Mouse (Mus musculus) macrophage (primary cell): ENCODE data around the gene Cd82. TPM values are rescaled to one million over a fixed set of nuclear protein-coding genes. Genes with fewer than 3 reads are reported as not detected.

Experiments used
- H3K27ac ChIP-seq: fragments of 350-480 bp; formaldehyde crosslinking; 2 replicates; pipeline ENCODE4 v1.9.0; 2021
- H3K36me3 ChIP-seq: fragments of 350-480 bp; formaldehyde crosslinking; 2 replicates; pipeline ENCODE4 v1.9.0; 2021; ENCODE audit errors: inconsistent target
- H3K4me3 ChIP-seq: fragments of 350-480 bp; formaldehyde crosslinking; 2 replicates; pipeline ENCODE4 v1.9.0; 2021; ENCODE audit errors: inconsistent target
- H3K79me2 ChIP-seq: fragments of 350-480 bp; formaldehyde crosslinking; 2 replicates; pipeline ENCODE4 v1.9.0; 2021; ENCODE audit errors: inconsistent target
- WGBS: methylation state at CpG from one replicate; pipeline ENCODE4 v1.1.7; 2026; ENCODE audit warnings: inconsistent platforms; ENCODE audit not compliant: missing documents; 5-methylcytosine and 5-hydroxymethylcytosine counted together
- polyA plus RNA-seq: library from polyadenylated mRNA; stranded (reverse); fragments of 250-400 nt; gene quantifications from 3 replicates; pipeline ENCODE4 v1.2.4, GENCODE M21; 2018; ENCODE audit warnings: inconsistent platforms

Cd82 gene
- polyA plus RNA-seq, 1 experiment from 2014 or later: 48.2 TPM

DNA sequence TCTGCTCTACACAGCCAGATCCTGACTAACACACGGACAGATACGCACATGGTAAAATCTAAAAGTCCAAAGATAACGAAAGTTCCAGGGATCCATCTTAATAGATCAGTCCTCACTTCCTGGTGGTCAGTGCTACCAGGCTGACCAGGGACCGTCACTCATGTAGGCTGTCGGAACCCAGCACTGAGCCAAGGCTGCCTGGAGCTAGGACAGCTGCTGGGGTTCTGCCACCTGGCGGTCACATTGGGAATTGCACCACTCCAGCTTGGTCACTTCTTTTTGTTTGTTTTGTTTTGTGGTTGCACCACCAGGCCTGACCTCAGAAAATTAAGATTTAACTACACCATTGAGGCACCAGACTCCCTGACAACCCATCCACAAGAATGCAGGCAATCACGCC is 14.6 kb upstream of the Cd82 start:
- H3K27ac ChIP-seq: no peak overlapping the region
- no peaks in the 10 kb centered on the region for H3K79me2 ChIP-seq
- 56% methylated on average over 7 of the region's 7 CpGs for WGBS
- H3K36me3 ChIP-seq: no peaks in the 10 kb centered on the region
- H3K4me3 ChIP-seq: no peak overlapping the region

DNA sequence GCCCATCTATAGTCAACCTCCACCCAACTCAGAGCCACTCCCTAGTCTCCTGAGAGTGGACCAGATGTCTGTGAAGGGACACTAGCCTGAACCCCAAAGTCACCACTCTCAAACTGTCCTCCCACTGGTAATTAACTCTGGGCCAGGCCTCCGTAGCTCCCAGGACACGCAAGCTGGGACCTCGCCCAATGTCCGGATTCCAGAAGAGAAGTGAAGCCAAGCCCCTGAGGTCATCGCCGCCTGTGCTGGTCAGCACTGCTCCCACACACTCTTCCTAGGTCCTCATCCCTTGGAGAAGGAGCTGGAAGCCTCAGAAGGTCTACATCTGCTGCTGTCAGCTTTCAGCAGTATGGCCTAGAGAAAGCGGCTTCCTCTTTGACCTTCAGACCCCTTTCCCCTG is 13.5 kb upstream of the Cd82 start:
- 90% methylated on average over 7 of the region's 7 CpGs for WGBS
- no peak overlapping the region for H3K27ac ChIP-seq
- H3K4me3 ChIP-seq: no peak overlapping the region
- no peaks in the 10 kb centered on the region for H3K36me3 ChIP-seq
- H3K79me2 ChIP-seq: no peaks in the 10 kb centered on the region

DNA sequence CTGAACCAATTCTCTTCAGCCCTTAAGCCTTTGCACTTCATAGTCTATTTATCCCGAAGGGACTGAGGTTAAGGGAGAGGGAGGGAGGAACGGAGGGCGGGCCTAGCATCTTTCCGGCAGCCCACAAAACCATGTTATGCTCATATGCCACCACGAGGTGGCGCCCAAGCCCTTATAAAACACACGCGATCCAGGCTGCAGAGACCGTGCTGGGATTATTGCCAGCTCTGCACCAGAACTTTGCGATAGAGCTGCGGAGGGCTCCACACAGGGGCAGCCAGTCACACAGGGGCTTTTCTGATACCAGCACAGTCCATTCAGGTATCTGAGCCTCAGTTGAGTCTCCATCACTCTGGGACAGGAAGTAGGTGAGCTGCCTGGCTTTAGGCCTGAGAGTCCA is 12.1 kb upstream of the Cd82 start:
- WGBS: 2% methylated on average over 11 of the region's 11 CpGs

DNA sequence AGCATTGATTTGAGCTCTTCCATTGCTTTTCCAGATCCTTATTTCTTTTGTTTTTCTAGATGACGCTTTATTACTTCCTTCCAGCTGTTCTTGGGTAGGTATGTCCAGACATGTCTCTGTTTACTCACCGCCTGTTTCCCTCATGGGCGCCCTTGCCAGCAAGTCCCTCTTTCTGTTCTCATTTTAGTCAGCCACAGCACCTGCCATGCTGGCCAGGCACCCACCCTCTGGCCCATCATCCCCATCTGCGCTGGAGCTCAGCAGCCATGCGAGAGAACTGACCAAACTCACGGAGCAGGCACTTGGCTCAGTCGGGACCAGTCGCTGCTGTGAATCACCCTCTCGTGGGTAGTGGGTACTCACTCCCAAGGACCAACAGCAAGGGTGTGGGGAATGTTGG is 11.0 kb upstream of the Cd82 start:
- Histone ChIP-seq H3K27ac (no peak overlapping the region), H3K79me2 (no peaks in the 10 kb centered on the region), H3K36me3 (no peaks in the 10 kb centered on the region), H3K4me3 (no peak overlapping the region)
- 84% methylated on average over 9 of the region's 9 CpGs for WGBS

More for the DNA sequence above, 12.1 kb upstream of the Cd82 start:
- Histone ChIP-seq H3K79me2 (no peaks in the 10 kb centered on the region), H3K27ac (no peak overlapping the region), H3K4me3 (no peak overlapping the region), H3K36me3 (no peaks in the 10 kb centered on the region)

DNA sequence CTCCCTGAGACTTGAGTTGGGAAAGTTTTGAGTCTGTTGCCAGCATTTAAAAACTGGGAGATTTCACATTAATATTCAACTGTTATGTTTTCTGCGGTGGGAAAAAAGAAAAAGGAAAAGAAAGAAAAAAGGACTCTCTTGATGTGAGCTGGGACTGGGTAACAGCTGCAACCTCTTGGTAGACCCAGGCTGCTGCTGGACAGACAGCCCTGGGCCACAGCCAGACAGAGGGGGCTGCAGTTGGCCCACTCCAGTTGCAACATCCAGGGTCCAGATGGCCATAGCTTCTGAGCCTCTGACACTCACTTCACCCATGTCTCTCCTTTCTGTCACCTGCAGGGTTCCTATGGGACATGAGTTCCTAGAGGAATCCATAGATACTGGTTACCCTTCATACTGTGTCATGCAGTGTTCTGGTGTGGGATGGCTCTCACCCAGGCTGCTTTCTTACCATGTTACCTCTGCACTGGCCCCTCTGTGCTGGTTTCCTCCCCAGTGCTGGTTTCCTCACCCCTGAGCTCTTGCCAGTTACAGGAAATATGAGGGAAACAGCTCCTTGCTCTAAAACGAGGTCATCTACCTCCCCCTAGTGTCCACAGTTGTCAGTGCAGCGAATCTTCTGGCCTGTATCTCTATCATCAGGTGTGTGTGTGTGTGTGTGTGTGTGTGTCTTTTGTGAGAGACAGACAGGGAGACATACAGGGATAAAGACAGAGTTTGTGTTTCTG is 8.1 kb upstream of the Cd82 start:
- Histone ChIP-seq H3K4me3 (no peak overlapping the region), H3K27ac (no peak overlapping the region), H3K79me2 (no peaks in the 10 kb centered on the region), H3K36me3 (no peaks in the 10 kb centered on the region)
- WGBS: 20% methylated on average over 3 of the region's 3 CpGs

DNA sequence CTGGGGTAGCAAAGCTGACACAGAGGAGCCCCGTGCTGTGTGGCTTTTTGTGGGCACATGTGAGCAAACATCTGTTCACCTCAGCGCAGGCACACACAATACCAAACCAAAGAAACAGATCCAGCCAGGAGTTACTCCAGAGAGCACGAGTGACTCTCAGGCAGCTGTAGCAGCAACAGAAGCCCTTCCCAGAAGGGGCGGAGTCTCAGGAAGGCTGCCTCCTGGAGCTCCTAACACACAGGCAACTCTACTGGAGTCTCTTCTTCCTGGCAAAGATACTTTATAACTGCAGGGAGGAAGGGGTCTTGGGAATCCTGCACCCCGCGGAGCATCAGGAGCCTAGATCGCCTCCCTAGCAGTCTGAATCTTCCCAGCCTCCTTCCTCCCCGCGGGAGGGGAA is 7.2 kb upstream of the Cd82 start:
- Histone ChIP-seq H3K36me3 (no peaks in the 10 kb centered on the region), H3K79me2 (no peaks in the 10 kb centered on the region), H3K4me3 (peak overlapping the region; percentile 12; the same call in 1 of the 2 replicates), H3K27ac (no peak overlapping the region)
- WGBS: 9% methylated on average over 9 of the region's 9 CpGs

DNA sequence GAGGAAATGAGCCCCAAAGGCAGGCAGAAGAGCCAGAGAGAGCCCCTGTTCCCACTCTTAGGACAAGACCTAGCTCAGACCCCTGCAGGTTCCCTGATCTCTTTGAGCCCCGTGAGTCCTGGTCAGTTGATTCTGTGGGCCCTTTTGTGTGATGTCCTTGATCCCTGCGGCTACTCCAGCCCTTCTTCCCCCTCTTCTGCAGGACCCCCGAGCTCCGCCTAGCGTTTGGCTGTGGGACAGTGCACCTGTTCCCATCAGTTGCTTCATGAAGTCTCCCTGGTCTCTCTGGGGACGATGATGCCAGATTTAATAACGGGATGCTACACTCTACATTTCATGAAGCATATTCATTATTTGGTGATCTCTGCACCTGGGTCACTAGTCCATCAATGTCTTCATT is 6.2 kb upstream of the Cd82 start:
- H3K27ac ChIP-seq: no peak overlapping the region
- no peaks in the 10 kb centered on the region for H3K79me2 ChIP-seq
- 32% methylated on average over 7 of the region's 7 CpGs for WGBS
- no peak overlapping the region for H3K4me3 ChIP-seq
- H3K36me3 ChIP-seq: no peaks in the 10 kb centered on the region

DNA sequence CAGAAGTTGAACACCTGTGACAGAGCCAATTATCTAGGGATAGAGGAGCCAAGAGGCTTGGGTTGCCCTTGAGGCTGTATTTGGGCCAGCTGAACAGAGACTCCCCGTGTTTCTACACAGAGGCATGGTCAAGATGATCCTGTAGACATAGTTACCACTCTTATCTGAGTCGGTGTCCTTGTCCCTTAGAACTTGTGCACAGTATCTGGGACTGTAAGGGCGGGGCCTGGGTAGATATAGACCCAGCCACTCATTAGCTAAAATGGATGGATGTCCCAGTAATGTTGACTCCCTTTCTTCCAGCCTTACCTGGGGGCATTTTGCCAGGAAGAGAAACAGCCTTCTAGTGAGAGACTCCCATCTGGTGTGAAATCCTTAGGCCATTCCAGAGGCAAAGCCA is 3.4 kb upstream of the Cd82 start:
- no peak overlapping the region for H3K27ac ChIP-seq

DNA sequence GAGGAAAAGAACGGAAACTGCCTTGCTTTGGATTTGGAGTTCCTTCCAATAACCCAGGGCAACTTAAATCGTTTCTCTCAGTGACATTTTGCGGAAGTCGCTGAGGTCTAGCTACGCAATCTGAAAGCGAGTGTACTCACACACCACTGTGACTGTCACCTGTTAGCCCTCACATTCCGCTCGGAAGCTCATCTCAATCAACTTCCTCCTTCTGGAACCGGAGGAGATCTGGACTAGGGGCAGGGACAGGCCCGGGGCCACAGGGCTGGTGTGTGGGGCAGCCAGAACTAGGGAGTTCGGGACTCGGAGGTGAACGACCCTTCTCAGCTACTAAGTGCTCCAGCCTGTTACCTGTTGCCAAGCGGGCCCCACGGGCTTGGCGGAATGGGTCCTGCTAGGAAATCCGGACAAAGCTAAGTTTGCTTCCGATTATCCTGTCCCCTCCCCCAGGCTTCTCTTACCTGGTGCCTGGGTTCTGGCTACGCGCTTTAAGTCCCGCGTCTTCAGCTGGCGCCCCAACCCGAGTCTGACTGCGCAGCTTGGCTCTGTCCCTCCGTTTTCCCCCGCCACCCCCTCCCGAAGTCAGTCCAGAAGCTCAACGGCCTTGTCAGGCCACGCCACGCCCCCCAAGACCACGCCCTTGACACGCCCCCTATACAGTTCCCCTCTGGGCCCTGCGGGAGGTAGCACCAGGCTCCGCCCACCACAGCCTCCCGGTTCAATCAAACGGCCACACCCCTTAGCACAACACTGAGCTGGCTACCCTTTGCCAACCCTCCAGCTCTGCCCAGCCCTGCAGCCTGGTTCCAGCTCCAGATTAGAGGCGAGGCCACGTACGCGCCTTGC is 848 bp downstream of the Cd82 start:
- Histone ChIP-seq H3K4me3 (peak overlapping the region; percentile 77), H3K79me2 (peaks cover 11% of the 10 kb centered on the region; the same call in 1 of the 2 replicates), H3K27ac (peak overlapping the region; percentile 77), H3K36me3 (no peaks in the 10 kb centered on the region)
- 2% methylated on average over 41 of the region's 41 CpGs for WGBS

More for the DNA sequence above, 3.4 kb upstream of the Cd82 start:
- WGBS: 97% methylated on average over 3 of the region's 3 CpGs
- Histone ChIP-seq H3K4me3 (no peak overlapping the region), H3K36me3 (no peaks in the 10 kb centered on the region), H3K79me2 (no peaks in the 10 kb centered on the region; the same call in 1 of the 2 replicates)

DNA sequence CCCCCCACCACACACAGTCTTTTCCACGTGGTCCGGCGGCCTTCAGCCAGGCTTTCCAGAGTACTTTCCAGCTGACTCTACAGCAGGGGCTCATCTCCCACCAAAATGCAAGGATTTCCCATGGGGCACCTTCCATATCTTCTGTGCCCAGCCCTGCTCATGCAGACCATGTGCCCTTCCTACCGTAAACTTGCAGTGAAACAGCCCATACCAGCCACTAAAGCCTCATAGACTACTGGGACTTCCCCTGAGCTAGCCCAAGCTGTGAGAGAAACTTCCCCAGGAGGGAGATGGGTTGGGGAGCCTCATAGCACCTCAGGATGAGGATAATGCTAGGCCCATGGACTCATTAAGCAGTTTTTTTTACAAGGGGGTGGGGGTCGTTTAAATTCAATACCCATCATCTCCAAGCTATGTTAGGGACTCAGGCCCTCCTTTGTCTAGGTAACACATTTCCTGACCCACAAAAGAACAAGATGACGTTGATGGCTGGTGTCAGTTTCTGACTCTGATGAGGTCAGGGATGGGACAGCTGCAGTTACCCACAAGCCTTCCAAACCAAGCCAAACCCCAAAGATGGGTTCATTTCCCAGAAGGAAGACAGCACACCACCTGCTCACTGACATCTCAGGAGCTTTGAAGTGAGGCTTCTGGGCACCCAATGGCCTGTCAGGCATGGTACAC is 2.0 kb downstream of the Cd82 start:
- Histone ChIP-seq H3K36me3 (no peaks in the 10 kb centered on the region), H3K79me2 (peaks cover 18% of the 10 kb centered on the region; the same call in 1 of the 2 replicates), H3K4me3 (no peak overlapping the region), H3K27ac (no peak overlapping the region)
- 77% methylated on average over 6 of the region's 6 CpGs for WGBS

DNA sequence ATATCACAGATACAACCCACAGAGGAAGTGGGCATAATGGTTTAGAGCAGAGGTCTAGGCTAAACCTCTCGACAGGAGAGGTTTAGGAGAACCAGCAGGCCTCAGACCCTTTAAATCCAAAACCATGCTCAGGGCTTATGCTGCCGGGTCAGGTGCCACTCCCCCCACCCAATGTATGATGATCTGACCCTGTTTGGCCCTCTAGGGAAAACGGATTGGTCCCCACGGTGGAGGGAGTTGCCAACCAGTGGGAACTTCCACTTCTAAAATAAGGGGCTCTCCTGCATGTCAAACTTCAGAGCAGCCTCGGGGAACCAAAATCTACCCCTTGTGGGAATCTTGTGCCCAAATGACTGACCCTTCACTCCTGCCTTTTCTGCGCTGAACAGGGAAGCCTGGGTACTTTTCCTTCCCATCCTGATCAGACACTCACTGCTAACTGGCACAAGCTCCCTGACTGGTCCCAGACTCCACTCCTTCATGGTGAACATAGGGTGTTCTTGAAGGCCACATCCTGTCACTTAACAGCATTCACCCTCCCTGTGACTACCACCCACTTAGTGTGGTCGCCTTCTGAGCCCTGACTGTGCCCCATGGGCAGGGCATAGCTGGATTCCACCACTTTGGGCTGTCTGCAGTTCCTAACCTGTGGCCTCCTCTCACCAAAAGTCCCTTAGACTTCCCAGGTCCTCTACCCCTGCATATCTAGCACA is 3.6 kb downstream of the Cd82 start:
- WGBS: 39% methylated on average over 6 of the region's 7 CpGs
- Histone ChIP-seq H3K4me3 (no peak overlapping the region), H3K36me3 (no peaks in the 10 kb centered on the region), H3K79me2 (peaks cover 31% of the 10 kb centered on the region; the same call in 1 of the 2 replicates), H3K27ac (peak overlapping the region; percentile 24; the same call in 1 of the 2 replicates)

DNA sequence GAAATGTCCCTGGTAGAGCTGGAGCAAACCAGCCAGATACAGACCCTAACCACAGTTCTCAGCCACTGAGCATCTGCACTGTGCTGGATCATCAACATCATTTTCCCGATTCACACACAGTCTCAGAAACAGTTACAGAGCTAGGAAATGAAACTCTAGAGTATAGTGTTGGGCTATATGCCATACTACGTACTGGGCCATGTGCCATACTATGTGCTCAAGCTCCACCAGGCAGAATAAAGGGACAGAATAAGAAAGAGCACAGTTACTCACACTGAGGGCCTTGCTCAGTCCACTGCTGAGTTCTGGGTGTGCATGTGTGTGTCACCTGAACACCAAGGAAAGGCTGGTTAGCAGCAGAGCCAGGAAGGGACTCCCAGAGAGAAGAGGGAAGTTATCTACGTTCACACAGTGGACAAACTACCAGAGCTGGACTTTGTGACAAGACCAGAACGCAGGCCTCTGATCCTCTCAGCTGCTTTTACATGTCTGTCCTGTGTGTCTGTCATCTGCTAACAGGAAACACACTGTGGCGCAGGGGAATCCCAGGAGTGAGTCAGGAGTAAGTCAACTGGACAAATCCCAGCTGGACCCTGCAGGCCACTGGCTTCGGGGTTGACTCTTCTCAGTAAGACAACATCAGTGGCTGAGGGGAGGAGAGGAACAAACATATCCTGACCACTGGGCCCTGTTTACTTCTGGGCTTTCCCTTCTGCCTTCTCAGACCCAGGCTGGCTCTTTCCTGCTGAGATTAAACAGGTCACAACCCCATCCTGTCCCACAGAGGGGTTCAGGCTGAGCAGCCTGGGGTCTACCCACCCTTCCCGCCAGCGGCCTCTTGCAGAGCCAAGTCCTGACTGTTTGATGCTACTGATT is 4.4 kb downstream of the Cd82 start:
- Histone ChIP-seq H3K79me2 (peaks cover 32% of the 10 kb centered on the region; the same call in 1 of the 2 replicates), H3K36me3 (no peaks in the 10 kb centered on the region), H3K4me3 (no peak overlapping the region), H3K27ac (peak overlapping the region; percentile 24; the same call in 1 of the 2 replicates)
- 35% methylated on average over 8 of the region's 8 CpGs for WGBS

DNA sequence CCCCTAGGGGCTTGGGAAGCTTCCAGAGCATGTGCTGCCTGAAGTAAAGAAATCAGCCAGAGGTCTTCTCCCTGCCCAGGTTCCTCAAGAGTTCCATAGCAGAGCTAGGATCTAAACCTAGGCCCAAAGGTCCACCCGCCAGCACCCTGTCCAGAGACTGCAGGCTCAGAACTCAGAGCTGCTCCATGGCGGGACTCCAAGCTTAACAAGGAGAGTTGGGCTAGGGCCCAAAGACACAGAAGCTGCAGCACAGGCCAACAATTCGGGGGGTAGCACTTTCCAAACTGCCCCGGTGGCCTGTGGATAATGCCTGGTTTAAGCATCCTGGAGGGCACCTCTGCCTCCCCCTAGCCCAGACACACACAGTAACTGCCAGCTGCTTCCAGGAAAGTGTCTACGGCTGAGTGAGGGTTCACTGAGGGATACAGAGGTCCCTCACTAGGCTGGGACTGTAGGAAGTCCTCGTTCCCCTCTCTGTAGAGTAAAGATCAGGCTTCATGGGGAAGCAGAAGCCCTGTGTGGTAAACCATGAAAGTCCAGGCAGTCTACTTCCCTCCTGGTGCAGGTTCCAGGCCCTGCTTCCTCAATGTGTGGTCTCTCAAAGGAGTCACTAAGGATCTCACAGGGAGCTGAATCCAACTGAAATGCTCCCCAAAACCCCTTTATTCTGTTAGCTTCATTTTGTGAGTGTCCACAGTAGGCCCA is 5.4 kb downstream of the Cd82 start:
- no peaks in the 10 kb centered on the region for H3K36me3 ChIP-seq
- H3K27ac ChIP-seq: no peak overlapping the region
- H3K79me2 ChIP-seq: peaks cover 32% of the 10 kb centered on the region; the same call in 1 of the 2 replicates
- 35% methylated on average over 6 of the region's 6 CpGs for WGBS
- no peak overlapping the region for H3K4me3 ChIP-seq
